Mouse (Mus musculus) liver, adult (tissue): Measurements from ENCODE around the gene Tbc1d10c.

Experiments
- GATA4 ChIP-seq: IDR thresholded peaks from 2 replicates; pipeline ENCODE4 v1.6.1; 2014; ENCODE audit warnings: mild to moderate bottlenecking, low read length; ENCODE audit not compliant: insufficient replicate concordance

Tbc1d10c gene

DNA sequence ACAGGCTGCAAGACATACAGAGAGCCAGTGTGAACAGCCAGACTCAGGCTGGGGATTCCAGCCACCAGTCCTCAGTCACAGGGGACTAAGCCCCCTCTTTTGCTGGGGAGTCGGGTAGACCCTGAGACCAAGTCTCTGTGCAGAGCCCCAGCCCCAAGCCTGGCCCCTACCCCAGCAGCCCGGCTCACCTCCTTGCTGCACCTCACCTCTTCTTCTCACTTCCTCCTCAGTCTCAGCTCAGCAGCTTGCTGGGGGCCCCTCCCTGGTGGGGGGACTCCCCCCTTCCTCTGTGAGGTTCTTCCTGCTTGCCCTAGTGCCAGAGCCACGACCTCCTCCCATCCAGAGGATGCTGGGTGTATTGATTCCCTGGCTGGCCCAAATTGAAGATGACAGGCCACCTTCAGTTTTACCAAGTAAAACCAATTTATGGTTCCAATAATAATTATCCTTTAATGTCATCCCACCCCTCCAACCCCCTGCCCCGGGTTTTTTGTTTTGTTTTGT, at the start of gene Tbc1d10c:
Tbc1d10c (minus strand) TSS at position 454 of the 504 bp plus-strand sequence.
- no peak for TF ChIP-seq GATA4

DNA sequence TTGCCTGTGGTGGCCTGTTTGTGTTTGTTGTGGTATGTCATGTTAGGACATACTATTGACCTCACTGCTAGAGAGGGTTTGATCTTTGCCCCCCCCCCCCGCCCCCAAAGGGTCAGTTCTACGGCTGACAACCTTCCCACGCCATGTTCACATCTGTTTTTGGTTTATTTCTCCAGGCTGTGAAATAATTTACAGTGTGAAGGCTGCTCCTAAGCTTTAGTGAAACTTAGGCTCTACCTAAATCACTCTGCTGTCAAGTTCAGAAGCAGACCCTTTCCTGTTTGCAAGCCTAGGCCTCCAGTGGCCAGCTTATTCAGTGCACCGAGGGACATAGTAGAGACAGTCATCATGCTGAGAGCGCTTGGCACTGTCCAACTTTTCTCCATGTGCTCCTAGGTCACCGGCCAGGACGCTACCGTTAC, 49.2 kb upstream of the Tbc1d10c start:
- no peak for TF ChIP-seq GATA4

- no peak for TF ChIP-seq GATA4
Measured at GRCm38 (mm10) chr19:4234548-4234947, 43.5 kb upstream of the Tbc1d10c start.

- no peak for TF ChIP-seq GATA4
Measured at GRCm38 (mm10) chr19:4232651-4233050, 41.6 kb upstream of the Tbc1d10c start.

- TF ChIP-seq GATA4: no peak
Measured at GRCm38 (mm10) chr19:4232186-4232572, 41.1 kb upstream of the Tbc1d10c start.

- no peak for TF ChIP-seq GATA4
Measured at GRCm38 (mm10) chr19:4231253-4232185, 40.4 kb upstream of the Tbc1d10c start, which contains the start of gene Pold4. Pold4 (plus strand) TSS chr19:4231899.

DNA sequence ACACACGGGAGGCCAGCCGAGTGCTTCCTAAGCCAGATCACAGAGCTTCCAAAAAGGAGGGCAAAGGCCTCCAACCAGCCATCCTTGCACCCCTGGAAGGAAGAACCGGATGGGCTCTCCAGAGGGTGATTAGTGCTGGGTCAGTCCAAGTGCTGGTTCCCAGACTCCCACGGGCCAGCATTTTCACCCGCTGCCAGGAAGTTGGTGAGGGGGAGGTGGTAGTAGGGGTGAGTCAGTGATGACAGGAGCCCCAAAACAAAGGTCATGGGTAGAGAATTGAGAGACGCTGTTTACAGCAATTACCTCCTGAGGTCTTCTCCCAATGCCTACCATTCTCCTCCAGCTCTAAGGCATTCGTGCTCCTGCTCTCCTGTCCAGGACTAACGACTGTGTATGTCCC, 39.3 kb upstream of the Tbc1d10c start:
- no peak for TF ChIP-seq GATA4

- TF ChIP-seq GATA4: no peak
Measured at GRCm38 (mm10) chr19:4229451-4230076, 38.5 kb upstream of the Tbc1d10c start.

DNA sequence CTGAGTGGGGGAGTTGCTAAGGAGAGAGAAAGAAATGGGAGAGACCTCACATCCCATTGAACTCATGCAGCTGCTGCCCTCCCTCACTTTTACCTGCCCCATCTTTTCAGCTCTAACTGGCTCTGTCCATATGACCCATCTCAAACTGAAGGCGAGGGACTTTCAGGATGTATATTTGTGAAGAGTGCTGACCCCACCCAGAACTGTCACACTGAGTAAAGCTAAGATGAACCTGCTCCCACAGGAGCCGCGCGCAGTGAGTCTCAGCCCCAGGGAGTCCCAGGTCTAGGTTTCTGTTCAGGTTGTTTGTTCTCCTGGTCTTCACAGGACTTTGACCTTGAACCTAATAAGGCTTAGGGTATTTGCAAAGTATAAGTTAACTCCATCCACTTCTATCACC, 37.8 kb upstream of the Tbc1d10c start:
- no peak for TF ChIP-seq GATA4

GRCm38 (mm10) chr19:4227894-4228678, 37.0 kb upstream of the Tbc1d10c start:
- no peak for TF ChIP-seq GATA4

- TF ChIP-seq GATA4: no peak
Measured at GRCm38 (mm10) chr19:4227446-4227845, 36.4 kb upstream of the Tbc1d10c start.

- TF ChIP-seq GATA4: no peak
Measured at GRCm38 (mm10) chr19:4226779-4227178, 35.7 kb upstream of the Tbc1d10c start.

GRCm38 (mm10) chr19:4222165-4222564, 31.1 kb upstream of the Tbc1d10c start:
- TF ChIP-seq GATA4: no peak

GRCm38 (mm10) chr19:4220957-4221743, 30.1 kb upstream of the Tbc1d10c start:
- TF ChIP-seq GATA4: no peak

DNA sequence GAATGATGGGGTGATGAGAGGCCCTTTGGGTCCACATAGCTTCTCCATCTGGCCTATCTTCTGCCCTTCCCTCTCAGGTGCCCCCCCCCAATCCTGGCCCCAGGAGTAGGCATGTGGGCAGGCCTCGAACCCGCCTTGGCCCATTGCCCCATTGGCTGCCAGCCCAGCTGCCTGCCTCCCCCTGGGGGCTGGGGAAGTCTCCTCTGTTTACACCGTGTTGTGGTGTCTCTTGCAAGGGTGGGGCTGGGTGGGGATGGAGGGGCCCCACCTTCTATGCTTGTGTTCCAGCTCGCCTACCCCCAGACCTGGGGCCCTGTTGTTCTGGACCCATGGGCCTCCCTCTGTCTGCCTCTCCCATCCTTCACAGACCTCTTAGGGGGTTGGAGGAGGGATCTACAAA, 29.3 kb upstream of the Tbc1d10c start:
- TF ChIP-seq GATA4: no peak

- TF ChIP-seq GATA4: no peak
Measured at GRCm38 (mm10) chr19:4219943-4220342, 28.9 kb upstream of the Tbc1d10c start.
